In the genomic region with DNA sequence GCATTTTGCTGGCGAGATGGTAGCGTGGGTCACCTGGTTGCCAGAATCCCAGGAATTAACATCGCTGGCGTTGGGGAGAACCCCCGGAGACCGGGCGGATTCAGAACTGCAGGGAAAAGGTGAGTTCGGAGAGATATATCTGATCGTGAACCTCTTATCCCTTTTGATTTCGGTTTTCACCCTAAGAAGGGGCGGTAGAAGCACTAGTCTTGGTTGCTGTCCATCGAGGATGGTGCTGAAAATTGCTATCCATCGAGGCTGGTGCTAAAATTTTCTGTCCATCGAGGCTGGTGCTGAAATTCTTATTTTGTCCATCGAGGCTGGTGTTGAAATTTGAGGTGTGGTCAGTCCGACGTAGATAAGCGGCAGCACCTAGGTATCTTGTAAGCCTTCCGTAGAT, we compare ENCODE assay signal across 14 mouse cellular contexts. TPM values are rescaled to one million over a fixed set of nuclear protein-coding genes. Genes with fewer than 3 reads are reported as not detected.
A peak's percentile ranks its signal among the peaks of the same experiment; 100 is the strongest.
DNase-seq lines count a peak whose midpoint lies in the region.
"Not testable (repeated sequence)": the region's sequence is repeated elsewhere in the genome, so short reads cannot be mapped to it uniquely, and the experiment has no call there.
"Had no signal": no experiment of that assay in that cellular context is flagged by ENCODE, and none has a peak within 500 bp of the region (broad histone marks: within the 10 kb centered on the region; RNA-seq: fewer than 3 reads in every experiment).

No protein-coding gene starts in this region.

- not testable (repeated sequence) for H3K4me3 ChIP-seq in embryonic facial prominence, embryonic 10.5 days

- DNase-seq in A20 (ENCODE audit: low read depth, low spot score), result peak; percentile 13
- DNase-seq in R1 (ENCODE audit: low read depth, low spot score), result peak; percentile 49
- peak; percentile 11 for DNase-seq in c-Kit-positive CD71-positive TER-119-negative erythroid progenitor cells, embryonic 14.5 days (ENCODE audit: low read depth)
- peak; percentile 25 for DNase-seq in embryonic facial prominence, embryonic 10.5 days (ENCODE audit: low spot score)
- DNase-seq in heart, postnatal 4 days, result peak; percentile 63
- DNase-seq in kidney, postnatal 4 days, result peak; percentile 72 to 77
- peak; percentile 32 for DNase-seq in lung, postnatal 10 days
- DNase-seq in retina, embryonic 14.5 days (ENCODE audit: low spot score), result peak; percentile 46

- H3K27ac ChIP-seq in embryonic facial prominence, embryonic 10.5 days (replicated peaks), result not testable (repeated sequence)

- not testable (repeated sequence) for H3K36me3 ChIP-seq in embryonic facial prominence, embryonic 10.5 days (replicated peaks)

- not testable (repeated sequence) for H3K4me1 ChIP-seq in embryonic facial prominence, embryonic 10.5 days

- H3K27me3 ChIP-seq in embryonic facial prominence, embryonic 10.5 days (replicated peaks; ENCODE audit: low read depth, poor library complexity, severe bottlenecking), result not testable (repeated sequence)

- WGBS in embryonic facial prominence, embryonic 10.5 days, result 53% methylated on average over 19 of the region's 19 CpGs

- not testable (repeated sequence) for H3K9me3 ChIP-seq in embryonic facial prominence, embryonic 10.5 days

RNA-seq across cellular contexts. Expression of gene Nxph2, which starts 30.1 kb away (rescaled TPM):
- not detected in 2 replicates for polyA plus RNA-seq in embryonic facial prominence, embryonic 10.5 days (2016; fragmentation: Nextera tagmentation; extraction: Ambion mirVana)
- not detected for total RNA-seq in heart, postnatal 4 days (2021)
- total RNA-seq: gastrocnemius, postnatal 36 days; heart, postnatal 14 days; liver, adult 2 months; neutrophil, adult 5-6 weeks had no signal
- polyA plus RNA-seq: activated CD4-positive, CD25-positive, alpha-beta regulatory T cell, adult 4 months; liver, adult 2 months; lung, adult 2 months had no signal

Comparison
In these comparisons a context has a peak if more than half of its experiments do, and no peak if none do; other contexts are left out.
1. DNase-seq: peak in every context shown above with its lines; median percentile 74 in kidney, postnatal 4 days; 63 in heart, postnatal 4 days; 49 in R1; 46 in retina, embryonic 14.5 days; 32 in lung, postnatal 10 days; 25 in embryonic facial prominence, embryonic 10.5 days; 13 in A20; 11 in c-Kit-positive CD71-positive TER-119-negative erythroid progenitor cells, embryonic 14.5 days.